Mouse (Mus musculus): ENCODE measurements around the gene Isyna1.

Isyna1 gene

GRCm38 (mm10) chr8:70622220-70622619, 28.0 kb downstream of the Isyna1 start:
- DNase-seq (ENCODE audit: low spot score in 2 of 2) = no peak

- DNase-seq (ENCODE audit: low spot score in 2 of 2) = no peak
These were observed 30.9 kb downstream of the Isyna1 start for GRCm38 (mm10) chr8:70625104-70625503.

GRCm38 (mm10) chr8:70627041-70627440, 32.9 kb downstream of the Isyna1 start:
- no peak for DNase-seq (ENCODE audit: low spot score in 2 of 2)

- no peak for DNase-seq (ENCODE audit: low spot score in 2 of 2)
These were observed 34.9 kb downstream of the Isyna1 start for GRCm38 (mm10) chr8:70628986-70629490.

GRCm38 (mm10) chr8:70629574-70630531, 35.7 kb downstream of the Isyna1 start:
- DNase-seq (ENCODE audit: low spot score in 2 of 2) = peak; percentile 93

GRCm38 (mm10) chr8:70630532-70631381, 36.6 kb downstream of the Isyna1 start:
- no peak for DNase-seq (ENCODE audit: low spot score in 2 of 2)

GRCm38 (mm10) chr8:70631436-70631835, 37.3 kb downstream of the Isyna1 start:
- DNase-seq (ENCODE audit: low spot score in 2 of 2) = no peak

- DNase-seq (ENCODE audit: low spot score in 2 of 2) = no peak
These were observed 38.2 kb downstream of the Isyna1 start, which contains the start of gene Gdf15 for GRCm38 (mm10) chr8:70632346-70632892. TSS of gene Gdf15 (minus strand) at chr8:70632456.

- no peak for DNase-seq (ENCODE audit: low spot score in 2 of 2)
These were observed 39.9 kb downstream of the Isyna1 start for GRCm38 (mm10) chr8:70634066-70634465.

- no peak for DNase-seq (ENCODE audit: low spot score in 2 of 2)
These were observed 41.4 kb downstream of the Isyna1 start for GRCm38 (mm10) chr8:70635527-70635926.

GRCm38 (mm10) chr8:70636838-70637237, 42.7 kb downstream of the Isyna1 start:
- DNase-seq (ENCODE audit: low spot score in 2 of 2) = no peak

- DNase-seq (ENCODE audit: low spot score in 2 of 2) = no peak
These were observed 44.6 kb downstream of the Isyna1 start for GRCm38 (mm10) chr8:70638752-70639151.

GRCm38 (mm10) chr8:70643019-70643418, 48.8 kb downstream of the Isyna1 start:
- DNase-seq (ENCODE audit: low spot score in 2 of 2) = no peak

- DNase-seq (ENCODE audit: low spot score in 2 of 2) = no peak
These were observed 49.9 kb downstream of the Isyna1 start for GRCm38 (mm10) chr8:70644065-70644464.

- DNase-seq (ENCODE audit: low spot score in 2 of 2) = no peak
These were observed 51.5 kb downstream of the Isyna1 start for GRCm38 (mm10) chr8:70645501-70646224.

- DNase-seq (ENCODE audit: low spot score in 2 of 2) = no peak
These were observed 52.2 kb downstream of the Isyna1 start for GRCm38 (mm10) chr8:70646369-70646768.

GRCm38 (mm10) chr8:70646775-70647174, 52.6 kb downstream of the Isyna1 start:
- DNase-seq (ENCODE audit: low spot score in 2 of 2) = no peak

Data from frontal cortex, postnatal 25 days (tissue).